ENCODE assay signal across 8 mouse cellular contexts in the genomic region with DNA sequence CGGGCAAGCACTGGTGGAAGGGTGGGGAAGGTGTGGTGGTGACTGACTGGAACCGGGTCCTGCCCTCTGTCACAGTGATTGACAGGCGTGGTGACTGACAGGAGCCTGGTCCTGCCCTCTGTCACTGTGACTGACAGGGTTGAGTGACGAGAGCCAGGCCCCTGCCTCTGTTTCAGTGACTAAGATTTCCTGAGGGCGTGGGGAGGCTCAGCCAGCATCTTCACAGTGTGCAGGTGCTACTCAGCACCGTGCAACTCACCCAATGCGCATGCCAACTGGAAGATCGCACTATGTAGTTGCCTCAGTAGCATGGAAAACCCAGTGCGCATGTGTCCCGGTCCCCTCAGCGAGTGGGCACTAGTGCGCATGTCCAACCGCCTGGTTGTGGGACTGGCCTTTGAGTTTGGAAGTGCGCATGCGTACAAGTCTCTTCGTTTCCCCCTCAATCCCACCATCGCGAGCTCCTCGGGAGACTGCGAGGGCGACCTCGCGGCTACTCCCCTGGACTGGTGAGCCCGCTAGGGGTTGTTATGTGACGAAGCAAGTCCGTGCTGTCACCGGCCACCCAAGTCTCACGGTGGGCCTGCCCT. TPM values are rescaled to one million over a fixed set of nuclear protein-coding genes. Genes with fewer than 3 reads are reported as not detected.
A peak's percentile ranks its signal among the peaks of the same experiment; 100 is the strongest.
DNase-seq lines count a peak whose midpoint lies in the region; ATAC-seq and TF ChIP-seq lines count a peak whose summit lies in the region.

No protein-coding gene starts in this region.

- H3K36me3 ChIP-seq in hindbrain, embryonic 11.5 days (ENCODE audit: control insufficient read depth, insufficient read depth, low read length), result no peaks in the 10 kb centered on the region

- peak overlapping the region; percentile 62 for H3K9ac ChIP-seq in hindbrain, embryonic 11.5 days (ENCODE audit: low read depth, low read length)

- peak overlapping the region; percentile 92 for H3K4me2 ChIP-seq in hindbrain, embryonic 11.5 days (replicated peaks; ENCODE audit: low read depth, low read length)

- no peaks in the 10 kb centered on the region for H3K4me1 ChIP-seq in cerebellum, adult 2 months (ENCODE audit: control insufficient read depth, insufficient read depth, low read length)
- H3K4me1 ChIP-seq in hindbrain, embryonic 11.5 days (replicated peaks; ENCODE audit: control insufficient read depth, insufficient read depth, low read length), result no peaks in the 10 kb centered on the region

- WGBS in cerebellum, adult 2 months, result under 1% methylated on average over 28 of the region's 28 CpGs
- WGBS in hindbrain, embryonic 11.5 days, result 1% methylated on average over 28 of the region's 28 CpGs

- H3K9me3 ChIP-seq in hindbrain, embryonic 11.5 days (ENCODE audit: control insufficient read depth, low read length), result peaks cover 2% of the 10 kb centered on the region; the same call in 1 of the 2 replicates

- ATAC-seq in frontal cortex, adult (ENCODE audit: low TSS enrichment), result peak; percentile 93
- peak; percentile 95 for ATAC-seq in hindbrain, embryonic 11.5 days (ENCODE audit: low FRiP score)

- H3K27ac ChIP-seq in cerebellum, adult 2 months (ENCODE audit: insufficient read depth, low read length), result peak overlapping the region; percentile 90
- peak overlapping the region; percentile 70; the same call in 1 of the 2 replicates for H3K27ac ChIP-seq in hindbrain, embryonic 11.5 days (ENCODE audit: low read depth, low read length)

- peak overlapping the region; percentile 87 for H3K4me3 ChIP-seq in cerebellum, adult 2 months (replicated peaks; ENCODE audit: insufficient read depth, low read depth, low read length)
- H3K4me3 ChIP-seq in hindbrain, embryonic 11.5 days (ENCODE audit: low read depth, low read length), result peak overlapping the region; percentile 74

- DNase-seq in MEL-GATA-1-ER (ENCODE audit: extremely low read depth, low read depth), result peak; percentile 93
- DNase-seq in cerebellum, adult 2 months, result peak; percentile 97 to 98
- peak; percentile 98 for DNase-seq in hindbrain, embryonic 11.5 days (ENCODE audit: low spot score)
- peak; percentile 98 for DNase-seq in layer of hippocampus, postnatal 10 days (ENCODE audit: low spot score in 2 of 2)
- peak; percentile 98 for DNase-seq in lung, postnatal 10 days
- peak; percentile 93 for DNase-seq in ovary, postnatal 36 days (ENCODE audit: low spot score)
- peak; percentile 97 for DNase-seq in thymus, postnatal 25 days

- no peak for TF ChIP-seq CTCF in cerebellum, adult 2 months (IDR thresholded peaks at IDR 0.05; ENCODE audit: borderline replicate concordance, insufficient read depth, low read depth, low read length)

- peak; percentile 82 for TF ChIP-seq POLR2A in cerebellum, adult 2 months (IDR thresholded peaks at IDR 0.05; ENCODE audit: borderline replicate concordance, insufficient read depth, low read length)

- no peaks in the 10 kb centered on the region for H3K27me3 ChIP-seq in cerebellum, adult 2 months (ENCODE audit: control insufficient read depth, insufficient read depth, low read length)
- no peaks in the 10 kb centered on the region for H3K27me3 ChIP-seq in hindbrain, embryonic 11.5 days (ENCODE audit: control insufficient read depth, insufficient read depth, low read length)

RNA-seq across cellular contexts. Expression of a gene that starts 18.7 kb away (rescaled TPM):
- polyA plus RNA-seq in cerebellum, adult 2 months (2012; rRNA removed), result 0.32 and 0.56 TPM in 2 replicates
- not detected in 2 replicates for polyA plus RNA-seq in hindbrain, embryonic 11.5 days (2014; fragmentation: Nextera tagmentation; extraction: Ambion mirVana)
- total RNA-seq in layer of hippocampus, postnatal 10 days (2021), result under 1 TPM; 0.30 to 0.56 TPM

RNA-seq across cellular contexts. Expression of a gene that starts 34.8 kb away (rescaled TPM):
- 0.16 and 0.23 TPM in 2 replicates for polyA plus RNA-seq in cerebellum, adult 2 months (2012; rRNA removed)
- 0.45 TPM in 1 of 2 replicates, not detected in the other for polyA plus RNA-seq in hindbrain, embryonic 11.5 days (2014; fragmentation: Nextera tagmentation; extraction: Ambion mirVana)
- under 1 TPM; 0.18 to 0.38 TPM for total RNA-seq in layer of hippocampus, postnatal 10 days (2021)

RNA-seq across cellular contexts. Expression of a gene that starts 38.0 kb away (rescaled TPM):
- 39.6 and 40.5 TPM in 2 replicates for polyA plus RNA-seq in cerebellum, adult 2 months (2012; rRNA removed)
- polyA plus RNA-seq in hindbrain, embryonic 11.5 days (2014; fragmentation: Nextera tagmentation; extraction: Ambion mirVana), result 20.9 and 25.3 TPM in 2 replicates
- total RNA-seq in layer of hippocampus, postnatal 10 days (2021), result 10 to 100 TPM; 68.0 to 71.4 TPM

Comparison
In these comparisons a context has a peak if more than half of its experiments do, and no peak if none do; other contexts are left out.
1. Peak in every context shown above with its lines: DNase-seq, ATAC-seq, H3K4me3 ChIP-seq and H3K27ac ChIP-seq.